Mouse (Mus musculus): ENCODE measurements around the gene Slc9a1.
A peak's percentile ranks its signal among the peaks of the same experiment; 100 is the strongest.

Gene Slc9a1

GRCm38 (mm10) chr4:133374011-133374410 lies 4.5 kb downstream of the Slc9a1 start:
- no peak for DNase-seq (ENCODE audit: low spot score)

GRCm38 (mm10) chr4:133375812-133376577 lies 6.5 kb downstream of the Slc9a1 start:
- DNase-seq (ENCODE audit: low spot score): no peak

GRCm38 (mm10) chr4:133378236-133379045 lies 8.9 kb downstream of the Slc9a1 start:
- peak; percentile 66 for DNase-seq (ENCODE audit: low spot score)

- no peak for DNase-seq (ENCODE audit: low spot score)
Observed at GRCm38 (mm10) chr4:133379046-133379347, 9.5 kb downstream of the Slc9a1 start.

- DNase-seq (ENCODE audit: low spot score): no peak
Observed at GRCm38 (mm10) chr4:133379861-133380260, 10.4 kb downstream of the Slc9a1 start.

GRCm38 (mm10) chr4:133380532-133380931 lies 11.0 kb downstream of the Slc9a1 start:
- DNase-seq (ENCODE audit: low spot score): no peak

GRCm38 (mm10) chr4:133381141-133381540 lies 11.6 kb downstream of the Slc9a1 start:
- no peak for DNase-seq (ENCODE audit: low spot score)

GRCm38 (mm10) chr4:133386061-133386797 lies 16.7 kb downstream of the Slc9a1 start:
- DNase-seq (ENCODE audit: low spot score): no peak

GRCm38 (mm10) chr4:133387053-133387452 lies 17.5 kb downstream of the Slc9a1 start:
- DNase-seq (ENCODE audit: low spot score): no peak

GRCm38 (mm10) chr4:133388781-133389552 lies 19.5 kb downstream of the Slc9a1 start:
- no peak for DNase-seq (ENCODE audit: low spot score)

GRCm38 (mm10) chr4:133390042-133390441 lies 20.5 kb downstream of the Slc9a1 start:
- no peak for DNase-seq (ENCODE audit: low spot score)

- DNase-seq (ENCODE audit: low spot score): no peak
Observed at GRCm38 (mm10) chr4:133390585-133390984, 21.1 kb downstream of the Slc9a1 start.

GRCm38 (mm10) chr4:133391185-133392040 lies 21.9 kb downstream of the Slc9a1 start:
- DNase-seq (ENCODE audit: low spot score): no peak

- no peak for DNase-seq (ENCODE audit: low spot score)
Observed at GRCm38 (mm10) chr4:133394981-133395573, 25.6 kb downstream of the Slc9a1 start.

GRCm38 (mm10) chr4:133396079-133396478 lies 26.6 kb downstream of the Slc9a1 start:
- DNase-seq (ENCODE audit: low spot score): no peak

GRCm38 (mm10) chr4:133397299-133397698 lies 27.8 kb downstream of the Slc9a1 start:
- no peak for DNase-seq (ENCODE audit: low spot score)

GRCm38 (mm10) chr4:133397961-133398360 lies 28.5 kb downstream of the Slc9a1 start:
- DNase-seq (ENCODE audit: low spot score): no peak

- no peak for DNase-seq (ENCODE audit: low spot score)
Observed at GRCm38 (mm10) chr4:133398619-133399018, 29.1 kb downstream of the Slc9a1 start.

GRCm38 (mm10) chr4:133399509-133399908 lies 30.0 kb downstream of the Slc9a1 start:
- DNase-seq (ENCODE audit: low spot score): no peak

- no peak for DNase-seq (ENCODE audit: low spot score)
Observed at GRCm38 (mm10) chr4:133400098-133400497, 30.6 kb downstream of the Slc9a1 start.

- no peak for DNase-seq (ENCODE audit: low spot score)
Observed at GRCm38 (mm10) chr4:133402011-133402410, 32.5 kb downstream of the Slc9a1 start.

Data from ovary, adult 18-20 months (tissue).